Mouse (Mus musculus) frontal cortex, postnatal 10 days (tissue): ENCODE results near the gene Rad17.

Experiments
- DNase-seq, 2 experiments: peaks; one replicate each; pipeline ENCODE4 v3.0.0; 2022; ENCODE audit warnings: low spot score in 2 of 2, mixed read lengths in 1 of 2

Gene Rad17

GRCm38 (mm10) chr13:100570713-100571112 lies 80.1 kb downstream of the Rad17 start:
- no peak for DNase-seq

DNA sequence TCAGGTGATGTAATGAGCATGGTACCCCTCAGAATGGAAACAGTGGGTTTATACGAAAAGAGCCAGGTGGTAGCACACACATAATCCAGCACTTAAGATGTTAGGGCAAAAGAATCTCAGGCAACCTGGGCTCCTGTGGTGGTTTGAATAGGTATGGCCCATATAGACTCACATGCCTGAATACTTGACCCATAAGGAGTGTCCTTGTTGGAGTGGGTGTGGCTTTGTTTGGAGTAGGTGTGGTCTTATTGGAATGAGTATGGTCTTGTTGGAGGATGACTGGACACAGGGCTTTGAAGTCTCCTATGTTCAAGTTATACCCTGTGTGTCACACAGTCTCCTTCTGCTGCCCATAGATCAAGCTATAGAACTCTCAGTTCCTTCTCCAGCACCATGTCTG lies 82.5 kb downstream of the Rad17 start:
- DNase-seq = no peak
